ENCODE assay signal across 9 mouse cellular contexts in genomic region chr19:22905066-22905482, GRCm38 (mm10).
A peak's percentile ranks its signal among the peaks of the same experiment; 100 is the strongest.
DNase-seq lines count a peak whose midpoint lies in the region; ATAC-seq and TF ChIP-seq lines count a peak whose summit lies in the region.
"Had no signal": no experiment of that assay in that cellular context is flagged by ENCODE, and none has a peak within 500 bp of the region (broad histone marks: within the 10 kb centered on the region; RNA-seq: fewer than 3 reads in every experiment).

No protein-coding gene starts in this region.

- peaks cover 9% of the 10 kb centered on the region; the same call in 1 of the 2 replicates for H3K4me1 ChIP-seq in hindbrain, embryonic 14.5 days (replicated peaks; ENCODE audit: control insufficient read depth, insufficient read depth, low read length)
- H3K4me1 ChIP-seq in hindbrain, embryonic 11.5 days (replicated peaks; ENCODE audit: control insufficient read depth, insufficient read depth, low read length): no peaks in the 10 kb centered on the region
- H3K4me1 ChIP-seq in cortical plate, adult 2 months (ENCODE audit: control insufficient read depth, insufficient read depth, low read length): peaks cover 2% of the 10 kb centered on the region; the same call in 1 of the 2 replicates
- peaks cover 17% of the 10 kb centered on the region for H3K4me1 ChIP-seq in heart, embryonic 16.5 days (ENCODE audit: control insufficient read depth, insufficient read depth, low read length)
- H3K4me1 ChIP-seq: liver, embryonic 13.5 days had no signal

- H3K36me3 ChIP-seq in hindbrain, embryonic 14.5 days (replicated peaks; ENCODE audit: control insufficient read depth, insufficient read depth): peaks cover 10% of the 10 kb centered on the region; the same call in 1 of the 2 replicates
- H3K36me3 ChIP-seq in hindbrain, embryonic 11.5 days (ENCODE audit: control insufficient read depth, insufficient read depth, low read length): no peaks in the 10 kb centered on the region
- no peaks in the 10 kb centered on the region for H3K36me3 ChIP-seq in heart, embryonic 16.5 days (ENCODE audit: control insufficient read depth, insufficient read depth)
- H3K36me3 ChIP-seq: liver, embryonic 13.5 days had no signal

- intact Hi-C loops in left cerebral cortex, postnatal 36 days (cut with DNase I): no loop called here

- H3K27ac ChIP-seq in hindbrain, embryonic 14.5 days: peak overlapping the region; percentile 49
- no peak overlapping the region for H3K27ac ChIP-seq in hindbrain, embryonic 11.5 days (ENCODE audit: low read depth, low read length)
- peak overlapping the region; percentile 60 for H3K27ac ChIP-seq in cortical plate, adult 2 months (ENCODE audit: insufficient read depth, low read length)
- peak overlapping the region; percentile 97 for H3K27ac ChIP-seq in heart, embryonic 16.5 days (ENCODE audit: low read length)
- H3K27ac ChIP-seq: liver, embryonic 13.5 days had no signal

- no peaks in the 10 kb centered on the region for H3K9me3 ChIP-seq in hindbrain, embryonic 14.5 days (ENCODE audit: control insufficient read depth, low read length)
- H3K9me3 ChIP-seq in hindbrain, embryonic 11.5 days (ENCODE audit: control insufficient read depth, low read length): no peaks in the 10 kb centered on the region
- H3K9me3 ChIP-seq in heart, embryonic 16.5 days (replicated peaks; ENCODE audit: control insufficient read depth, low read length): no peaks in the 10 kb centered on the region
- H3K9me3 ChIP-seq: liver, embryonic 13.5 days had no signal

- no peak overlapping the region for H3K4me2 ChIP-seq in hindbrain, embryonic 14.5 days (replicated peaks)
- no peak overlapping the region for H3K4me2 ChIP-seq in hindbrain, embryonic 11.5 days (replicated peaks; ENCODE audit: low read depth, low read length)
- peak overlapping the region; percentile 54 for H3K4me2 ChIP-seq in heart, embryonic 16.5 days (ENCODE audit: low read depth, low read length)
- H3K4me2 ChIP-seq: liver, embryonic 13.5 days had no signal

- no peaks in the 10 kb centered on the region for H3K27me3 ChIP-seq in hindbrain, embryonic 14.5 days (ENCODE audit: control insufficient read depth, insufficient read depth, low read length)
- no peaks in the 10 kb centered on the region for H3K27me3 ChIP-seq in hindbrain, embryonic 11.5 days (ENCODE audit: control insufficient read depth, insufficient read depth, low read length)
- H3K27me3 ChIP-seq in heart, embryonic 16.5 days (ENCODE audit: control insufficient read depth, insufficient read depth, low read length): no peaks in the 10 kb centered on the region
- H3K27me3 ChIP-seq: liver, embryonic 13.5 days had no signal

- TF ChIP-seq POLR2A in cortical plate, adult 2 months (IDR thresholded peaks at IDR 0.05; ENCODE audit: extremely low read depth, insufficient read depth, low read length): no peak

- peak; percentile 77; the same call in 1 of the 2 replicates for ATAC-seq in hindbrain, embryonic 14.5 days (ENCODE audit: low FRiP score)
- ATAC-seq in hindbrain, embryonic 11.5 days (ENCODE audit: low FRiP score): no peak
- ATAC-seq in heart, embryonic 16.5 days (replicated peaks; ENCODE audit: extremely low read depth, insufficient read depth, low FRiP score): peak; percentile 95
- no peak for ATAC-seq in erythroid progenitor cell, adult 5-6 weeks (replicated peaks; ENCODE audit: low FRiP score, poor library complexity, severe bottlenecking)

- no peak overlapping the region for H3K9ac ChIP-seq in hindbrain, embryonic 14.5 days
- no peak overlapping the region for H3K9ac ChIP-seq in hindbrain, embryonic 11.5 days (ENCODE audit: low read depth, low read length)
- H3K9ac ChIP-seq in heart, embryonic 16.5 days (ENCODE audit: low read length): peak overlapping the region; percentile 59
- H3K9ac ChIP-seq: liver, embryonic 13.5 days had no signal

- no peak for TF ChIP-seq CTCF in cortical plate, adult 2 months (IDR thresholded peaks at IDR 0.05; ENCODE audit: extremely low read depth, insufficient read depth, low read length)

- DNase-seq in hindbrain, embryonic 14.5 days (ENCODE audit: low spot score): peak; percentile 64
- no peak for DNase-seq in hindbrain, embryonic 11.5 days (ENCODE audit: low spot score)
- DNase-seq in left cerebral cortex, postnatal 36 days (ENCODE audit: low spot score in 2 of 2): peak; percentile 41 to 69
- DNase-seq in spleen, postnatal 36 days (ENCODE audit: low spot score in 2 of 2): no peak
- no peak for DNase-seq in thymus, postnatal 4 days
- DNase-seq: liver, embryonic 13.5 days had no signal

- H3K4me3 ChIP-seq in hindbrain, embryonic 14.5 days (replicated peaks; ENCODE audit: low read length): no peak overlapping the region
- no peak overlapping the region for H3K4me3 ChIP-seq in hindbrain, embryonic 11.5 days (ENCODE audit: low read depth, low read length)
- no peak overlapping the region for H3K4me3 ChIP-seq in cortical plate, adult 2 months (ENCODE audit: insufficient read depth, low read length)
- H3K4me3 ChIP-seq in heart, embryonic 16.5 days (ENCODE audit: low read length): peak overlapping the region; percentile 34
- H3K4me3 ChIP-seq: liver, embryonic 13.5 days had no signal

- WGBS in hindbrain, embryonic 14.5 days: 54% methylated on average over 11 of the region's 11 CpGs
- WGBS in hindbrain, embryonic 11.5 days: 90% methylated on average over 11 of the region's 11 CpGs
- WGBS in heart, embryonic 16.5 days: 32% methylated on average over 11 of the region's 11 CpGs

Comparison
In these comparisons a context has a peak if more than half of its experiments do, and no peak if none do; other contexts are left out.
1. ATAC-seq: peak in hindbrain, embryonic 14.5 days (single experiment) and heart, embryonic 16.5 days (single experiment); none in hindbrain, embryonic 11.5 days (single experiment) and erythroid progenitor cell, adult 5-6 weeks (single experiment).
2. DNase-seq: peak in hindbrain, embryonic 14.5 days (single experiment) and left cerebral cortex, postnatal 36 days (2 of 2); none in hindbrain, embryonic 11.5 days (single experiment), spleen, postnatal 36 days (0 of 2) and thymus, postnatal 4 days (single experiment).